ENCODE assay signal across 7 mouse cellular contexts in genomic region chr16:64850287-64851084, GRCm38 (mm10). TPM values are rescaled to one million over a fixed set of nuclear protein-coding genes. Genes with fewer than 3 reads are reported as not detected.
A peak's percentile ranks its signal among the peaks of the same experiment; 100 is the strongest.
DNase-seq lines count a peak whose midpoint lies in the region.

No protein-coding gene starts in this region.

- intact Hi-C loops in left cerebral cortex, postnatal 25 days (cut with DNase I), result loop anchor here (1.0 kb wide), 1 partner anchor 80 kb away; no protein-coding TSS in a partner anchor

- DNase-seq in T-cell, adult 2 months (ENCODE audit: low spot score), result peak; percentile 23
- peak; percentile 77 for DNase-seq in cerebellum, adult 9-10 months
- peak; percentile 18 for DNase-seq in gastrocnemius, adult 18-20 months (ENCODE audit: low spot score)
- peak; percentile 64 for DNase-seq in induced T-regulatory cell, adult 2 months (ENCODE audit: low read depth)
- peak; percentile 12 to 20 for DNase-seq in left cerebral cortex, postnatal 25 days (ENCODE audit: low spot score in 2 of 2)
- DNase-seq in mesoderm, embryonic 11.5 days (ENCODE audit: low read depth, low spot score), result peak; percentile 40
- peak; percentile 13 for DNase-seq in skeletal muscle tissue, adult 2 months (ENCODE audit: low read depth, low spot score)

RNA-seq across cellular contexts. Expression of gene Zfp654, which starts 1.0 kb away (rescaled TPM):
- 10 to 100 TPM; 10.7 to 10.8 TPM for total RNA-seq in gastrocnemius, adult 18-20 months (2021)
- 10 to 100 TPM; 17.4 to 18.0 TPM for total RNA-seq in left cerebral cortex, postnatal 25 days (2021)

RNA-seq across cellular contexts. Expression of gene Cggbp1, which starts 1.3 kb away (rescaled TPM):
- total RNA-seq in gastrocnemius, adult 18-20 months (2021), result 10 to 100 TPM; 21.7 to 23.9 TPM
- 10 to 100 TPM; 54.0 to 59.8 TPM for total RNA-seq in left cerebral cortex, postnatal 25 days (2021)

Comparison
In these comparisons a context has a peak if more than half of its experiments do, and no peak if none do; other contexts are left out.
1. Peak in every context shown above with its lines: DNase-seq.
2. DNase-seq: peak in every context shown above with its lines; median percentile 77 in cerebellum, adult 9-10 months; 64 in induced T-regulatory cell, adult 2 months; 40 in mesoderm, embryonic 11.5 days; 23 in T-cell, adult 2 months; 18 in gastrocnemius, adult 18-20 months; 16 in left cerebral cortex, postnatal 25 days; 13 in skeletal muscle tissue, adult 2 months.